Mouse (Mus musculus): ENCODE results near the gene Prrg2.

- TF ChIP-seq CTCF (IDR thresholded peaks at IDR 0.05; ENCODE audit: control insufficient read depth, insufficient read depth, insufficient replicate concordance, low read depth, low read length) (no peak), POLR2A (IDR thresholded peaks at IDR 0.05; ENCODE audit: control insufficient read depth, low read depth, low read length) (no peak)
Observed at GRCm38 (mm10) chr7:45058607-45059571, 3.6 kb downstream of the Prrg2 start.

Measured in testis, adult 2 months (tissue).